Mouse (Mus musculus): ENCODE data around the gene 1190005I06Rik. TPM values are rescaled to one million over a fixed set of nuclear protein-coding genes. Genes with fewer than 3 reads are reported as not detected.

Gene 1190005I06Rik
- polyA plus RNA-seq, 1 experiment from 2014 or later: 2.0 TPM

DNA sequence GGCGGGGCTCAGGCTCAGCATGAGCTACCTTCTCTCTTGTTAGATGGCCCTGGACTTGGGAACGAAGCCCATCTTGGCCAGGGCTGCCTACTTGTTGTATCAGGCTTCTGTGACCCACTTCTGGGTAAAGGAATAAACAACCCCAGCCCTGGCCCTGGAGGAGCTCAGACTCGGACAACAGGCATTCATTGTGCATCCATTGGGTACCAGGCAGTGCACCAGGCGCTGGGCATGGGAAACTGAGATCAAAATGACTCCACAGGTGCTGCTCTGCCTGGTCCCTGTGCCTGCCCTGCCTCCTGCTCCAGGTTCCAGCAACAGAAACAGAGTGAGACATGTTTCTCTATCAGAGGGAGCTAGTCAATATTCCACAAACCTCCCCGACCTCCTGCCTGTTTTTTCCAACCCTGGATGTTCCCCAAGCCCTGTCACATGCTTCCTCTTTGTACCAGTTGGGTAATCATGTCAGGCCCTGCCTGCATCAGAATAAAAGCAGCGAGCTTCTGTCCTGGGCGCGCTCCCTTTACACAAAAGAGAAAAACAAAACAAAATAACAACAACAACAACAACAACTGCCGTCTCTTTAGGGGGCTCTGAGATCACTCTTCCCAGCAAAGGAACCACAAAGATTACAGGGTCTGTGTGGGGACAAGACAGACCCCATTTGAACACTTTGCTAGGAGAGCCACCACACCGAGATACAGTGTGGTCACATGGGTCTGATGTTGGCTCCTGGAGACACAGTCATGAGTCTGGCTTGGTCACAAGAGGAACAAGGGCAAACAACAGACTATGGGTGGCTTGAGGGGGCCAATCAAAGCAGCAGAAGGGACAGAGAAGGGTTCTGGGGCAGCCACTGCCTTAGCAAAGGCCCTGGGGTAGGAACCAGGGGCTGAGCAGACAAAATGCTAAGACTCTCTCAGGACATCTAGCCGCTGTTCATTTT lies 27.9 kb downstream of the 1190005I06Rik start:
- Histone ChIP-seq H3K9me3 (ENCODE audit: low read length) (no peaks in the 10 kb centered on the region), H3K9ac (replicated peaks; ENCODE audit: low read depth) (no peak overlapping the region), H3K27ac (ENCODE audit: low read length) (no peak overlapping the region), H3K36me3 (ENCODE audit: insufficient read depth, low read length) (no peaks in the 10 kb centered on the region), H3K27me3 (replicated peaks; ENCODE audit: insufficient read depth, low read length) (no peaks in the 10 kb centered on the region), H3K4me3 (ENCODE audit: low read depth, low read length) (no peak overlapping the region), H3K4me1 (ENCODE audit: insufficient read depth, low read depth, low read length) (no peaks in the 10 kb centered on the region), H3K4me2 (replicated peaks; ENCODE audit: low read depth, low read length) (no peak overlapping the region)
- 71% methylated on average over 11 of the region's 11 CpGs for WGBS
- peak; percentile 39 for DNase-seq (ENCODE audit: low spot score)
- ATAC-seq: 0 out of 2 replicates have a peak, but pooled peaks have one; percentile 34
- no peak for TF ChIP-seq EP300 (IDR thresholded peaks at IDR 0.05)
- TF ChIP-seq CTCF (IDR thresholded peaks at IDR 0.05): no peak

GRCm38 (mm10) chr8:120618110-120618509 lies 29.3 kb downstream of the 1190005I06Rik start:
- Histone ChIP-seq H3K27ac (ENCODE audit: low read length) (no peak overlapping the region), H3K4me3 (ENCODE audit: low read depth, low read length) (no peak overlapping the region), H3K27me3 (replicated peaks; ENCODE audit: insufficient read depth, low read length) (no peaks in the 10 kb centered on the region), H3K4me2 (replicated peaks; ENCODE audit: low read depth, low read length) (no peak overlapping the region), H3K9ac (replicated peaks; ENCODE audit: low read depth) (no peak overlapping the region), H3K36me3 (ENCODE audit: insufficient read depth, low read length) (no peaks in the 10 kb centered on the region), H3K4me1 (ENCODE audit: insufficient read depth, low read depth, low read length) (no peaks in the 10 kb centered on the region), H3K9me3 (ENCODE audit: low read length) (no peaks in the 10 kb centered on the region)
- DNase-seq (ENCODE audit: low spot score) (peak; percentile 73), ATAC-seq (peak; percentile 39; the same call in 1 of the 2 replicates)
- TF ChIP-seq CTCF (IDR thresholded peaks at IDR 0.05) (peak; percentile 91), EP300 (IDR thresholded peaks at IDR 0.05) (no peak)
- 2% methylated on average over 6 of the region's 6 CpGs for WGBS

GRCm38 (mm10) chr8:120616663-120617626 lies 30.5 kb downstream of the 1190005I06Rik start:
- WGBS: 56% methylated on average over 7 of the region's 8 CpGs
- ATAC-seq (no peak), DNase-seq (ENCODE audit: low spot score) (peak; percentile 20)
- Histone ChIP-seq H3K9me3 (ENCODE audit: low read length) (no peaks in the 10 kb centered on the region), H3K4me1 (ENCODE audit: insufficient read depth, low read depth, low read length) (no peaks in the 10 kb centered on the region), H3K36me3 (ENCODE audit: insufficient read depth, low read length) (no peaks in the 10 kb centered on the region), H3K27me3 (replicated peaks; ENCODE audit: insufficient read depth, low read length) (no peaks in the 10 kb centered on the region), H3K27ac (ENCODE audit: low read length) (no peak overlapping the region), H3K9ac (replicated peaks; ENCODE audit: low read depth) (no peak overlapping the region), H3K4me2 (replicated peaks; ENCODE audit: low read depth, low read length) (no peak overlapping the region), H3K4me3 (ENCODE audit: low read depth, low read length) (no peak overlapping the region)
- no peak for TF ChIP-seq CTCF (IDR thresholded peaks at IDR 0.05)
- no peak for TF ChIP-seq EP300 (IDR thresholded peaks at IDR 0.05)

DNA sequence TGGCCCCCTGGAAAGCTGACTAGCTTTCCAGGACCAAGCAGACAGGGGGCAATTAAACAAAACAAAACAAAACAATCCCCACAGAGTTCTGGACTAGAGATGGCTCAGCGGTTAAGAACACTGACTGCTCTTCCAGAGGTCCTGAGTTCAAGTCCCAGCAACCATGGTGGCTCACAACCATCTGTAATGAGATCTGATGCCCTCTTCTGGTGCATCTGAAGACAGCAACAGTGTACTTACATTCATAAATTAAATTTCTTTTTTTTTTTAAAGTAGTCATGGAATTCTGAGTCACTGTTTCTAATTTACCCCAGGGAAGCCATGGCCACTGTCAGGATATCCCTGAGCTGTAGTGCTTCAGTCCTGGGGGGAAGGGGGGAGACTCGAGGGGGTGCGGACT lies 32.9 kb downstream of the 1190005I06Rik start:
- Histone ChIP-seq H3K9ac (replicated peaks; ENCODE audit: low read depth) (no peak overlapping the region), H3K4me2 (replicated peaks; ENCODE audit: low read depth, low read length) (no peak overlapping the region), H3K27ac (ENCODE audit: low read length) (no peak overlapping the region), H3K9me3 (ENCODE audit: low read length) (no peaks in the 10 kb centered on the region), H3K36me3 (ENCODE audit: insufficient read depth, low read length) (no peaks in the 10 kb centered on the region), H3K4me1 (ENCODE audit: insufficient read depth, low read depth, low read length) (no peaks in the 10 kb centered on the region), H3K27me3 (replicated peaks; ENCODE audit: insufficient read depth, low read length) (no peaks in the 10 kb centered on the region), H3K4me3 (ENCODE audit: low read depth, low read length) (no peak overlapping the region)
- ATAC-seq (no peak), DNase-seq (ENCODE audit: low spot score) (no peak)
- TF ChIP-seq EP300 (IDR thresholded peaks at IDR 0.05): no peak
- TF ChIP-seq CTCF (IDR thresholded peaks at IDR 0.05): no peak
- 76% methylated on average over 3 of the region's 3 CpGs for WGBS

GRCm38 (mm10) chr8:120610824-120611223 lies 36.6 kb downstream of the 1190005I06Rik start:
- no peak overlapping the region for H3K4me2 ChIP-seq (replicated peaks; ENCODE audit: low read depth, low read length)
- no peaks in the 10 kb centered on the region for H3K36me3 ChIP-seq (ENCODE audit: insufficient read depth, low read length)
- H3K4me3 ChIP-seq (ENCODE audit: low read depth, low read length): no peak overlapping the region
- no peak overlapping the region for H3K9ac ChIP-seq (replicated peaks; ENCODE audit: low read depth)
- H3K4me1 ChIP-seq (ENCODE audit: insufficient read depth, low read depth, low read length): no peaks in the 10 kb centered on the region
- no peaks in the 10 kb centered on the region for H3K9me3 ChIP-seq (ENCODE audit: low read length)
- 86% methylated on average over 6 of the region's 6 CpGs for WGBS
- DNase-seq (ENCODE audit: low spot score) (no peak), ATAC-seq (no peak)
- no peak overlapping the region for H3K27ac ChIP-seq (ENCODE audit: low read length)
- no peak for TF ChIP-seq EP300 (IDR thresholded peaks at IDR 0.05)
- TF ChIP-seq CTCF (IDR thresholded peaks at IDR 0.05): no peak
- H3K27me3 ChIP-seq (replicated peaks; ENCODE audit: insufficient read depth, low read length): no peaks in the 10 kb centered on the region

DNA sequence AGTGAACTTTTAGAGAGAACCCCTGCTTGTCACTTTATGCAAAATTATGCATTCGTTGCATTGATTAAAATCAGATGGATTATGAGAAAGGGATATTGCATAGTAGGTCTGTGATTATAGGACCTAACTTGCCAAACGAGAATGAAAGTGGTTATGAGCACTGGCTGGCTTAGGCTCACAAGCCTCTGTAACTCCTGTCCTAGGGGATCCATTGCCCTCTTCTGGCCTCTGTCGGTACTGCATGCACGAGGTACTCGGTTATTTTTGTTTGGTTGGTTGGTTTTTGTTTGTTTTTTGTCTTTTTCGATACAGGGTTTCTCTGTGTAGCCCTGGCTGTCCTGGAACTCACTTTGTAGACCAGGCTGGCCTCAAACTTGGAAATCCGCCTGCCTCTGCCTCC lies 39.5 kb downstream of the 1190005I06Rik start:
- Histone ChIP-seq H3K4me2 (replicated peaks; ENCODE audit: low read depth, low read length) (0 out of 2 replicates have a peak overlapping the region, but pooled peaks have one; percentile 27), H3K9ac (replicated peaks; ENCODE audit: low read depth) (no peak overlapping the region), H3K36me3 (ENCODE audit: insufficient read depth, low read length) (no peaks in the 10 kb centered on the region), H3K27ac (ENCODE audit: low read length) (no peak overlapping the region), H3K4me3 (ENCODE audit: low read depth, low read length) (no peak overlapping the region), H3K9me3 (ENCODE audit: low read length) (no peaks in the 10 kb centered on the region), H3K27me3 (replicated peaks; ENCODE audit: insufficient read depth, low read length) (no peaks in the 10 kb centered on the region), H3K4me1 (ENCODE audit: insufficient read depth, low read depth, low read length) (no peaks in the 10 kb centered on the region)
- TF ChIP-seq EP300 (IDR thresholded peaks at IDR 0.05) (no peak), CTCF (IDR thresholded peaks at IDR 0.05) (peak; percentile 92)
- no peak for ATAC-seq
- peak; percentile 77 for DNase-seq (ENCODE audit: low spot score)
- 11% methylated on average over 7 of the region's 7 CpGs for WGBS
